Mouse (Mus musculus): Measurements from ENCODE around the gene Olfr1425. TPM values are rescaled to one million over a fixed set of nuclear protein-coding genes. Genes with fewer than 3 reads are reported as not detected.

The Olfr1425 gene
- polyA plus RNA-seq, 1 experiment from 2014 or later = not detected

Other genes with a start within 250 kb of the Olfr1425 start
- gene Olfr1417, start 238.5 kb downstream of the Olfr1425 start, polyA plus RNA-seq (2014; fragmentation: Nextera tagmentation; extraction: Ambion mirVana) = 0.12 TPM in 1 of 2 replicates, not detected in the other
- not detected in 2 replicates for gene Olfr1418, start 216.7 kb downstream of the Olfr1425 start, polyA plus RNA-seq (2014; fragmentation: Nextera tagmentation; extraction: Ambion mirVana)
- not detected in 2 replicates for gene Olfr1419, start 202.6 kb downstream of the Olfr1425 start, polyA plus RNA-seq (2014; fragmentation: Nextera tagmentation; extraction: Ambion mirVana)
- gene Olfr1420, start 191.2 kb downstream of the Olfr1425 start, polyA plus RNA-seq (2014; fragmentation: Nextera tagmentation; extraction: Ambion mirVana) = 0.13 and 0.24 TPM in 2 replicates
- 15.8 and 23.6 TPM in 2 replicates for gene Patl1, start 165.3 kb downstream of the Olfr1425 start, polyA plus RNA-seq (2014; fragmentation: Nextera tagmentation; extraction: Ambion mirVana)
- 7.5 and 9.4 TPM in 2 replicates for gene Osbp, start 111.8 kb downstream of the Olfr1425 start, polyA plus RNA-seq (2014; fragmentation: Nextera tagmentation; extraction: Ambion mirVana)
- not detected in 2 replicates for gene Olfr1423, start 36.4 kb downstream of the Olfr1425 start, polyA plus RNA-seq (2014; fragmentation: Nextera tagmentation; extraction: Ambion mirVana)
- gene Olfr1424, start 15.0 kb downstream of the Olfr1425 start, polyA plus RNA-seq (2014; fragmentation: Nextera tagmentation; extraction: Ambion mirVana) = not detected in 2 replicates
- not detected in 2 replicates for gene Olfr1426, start 14.3 kb upstream of the Olfr1425 start, polyA plus RNA-seq (2014; fragmentation: Nextera tagmentation; extraction: Ambion mirVana)
- gene Olfr1427, start 25.6 kb upstream of the Olfr1425 start, polyA plus RNA-seq (2014; fragmentation: Nextera tagmentation; extraction: Ambion mirVana) = not detected in 2 replicates
- gene Olfr1428, start 38.2 kb upstream of the Olfr1425 start, polyA plus RNA-seq (2014; fragmentation: Nextera tagmentation; extraction: Ambion mirVana) = not detected in 2 replicates
- gene Olfr76, start 45.5 kb upstream of the Olfr1425 start, polyA plus RNA-seq (2014; fragmentation: Nextera tagmentation; extraction: Ambion mirVana) = not detected in 2 replicates
- not detected in 2 replicates for gene Olfr1555-ps1, start 92.4 kb upstream of the Olfr1425 start, polyA plus RNA-seq (2014; fragmentation: Nextera tagmentation; extraction: Ambion mirVana)
- gene Olfr1431, start 122.9 kb upstream of the Olfr1425 start, polyA plus RNA-seq (2014; fragmentation: Nextera tagmentation; extraction: Ambion mirVana) = not detected in 2 replicates
- gene Olfr1432, start 154.9 kb upstream of the Olfr1425 start, polyA plus RNA-seq (2014; fragmentation: Nextera tagmentation; extraction: Ambion mirVana) = not detected in 2 replicates
- gene Olfr262, start 163.9 kb upstream of the Olfr1425 start, polyA plus RNA-seq (2014; fragmentation: Nextera tagmentation; extraction: Ambion mirVana) = not detected in 2 replicates
- gene Olfr235, start 183.3 kb upstream of the Olfr1425 start, polyA plus RNA-seq (2014; fragmentation: Nextera tagmentation; extraction: Ambion mirVana) = not detected in 2 replicates
- gene Olfr1434, start 202.1 kb upstream of the Olfr1425 start, polyA plus RNA-seq (2014; fragmentation: Nextera tagmentation; extraction: Ambion mirVana) = not detected in 2 replicates
- not detected in 2 replicates for gene Olfr1436, start 221.4 kb upstream of the Olfr1425 start, polyA plus RNA-seq (2014; fragmentation: Nextera tagmentation; extraction: Ambion mirVana)
- gene Olfr1437, start 247.4 kb upstream of the Olfr1425 start, polyA plus RNA-seq (2014; fragmentation: Nextera tagmentation; extraction: Ambion mirVana) = not detected in 2 replicates

Measured in kidney, embryonic 14.5 days (tissue).